In the genomic region with DNA sequence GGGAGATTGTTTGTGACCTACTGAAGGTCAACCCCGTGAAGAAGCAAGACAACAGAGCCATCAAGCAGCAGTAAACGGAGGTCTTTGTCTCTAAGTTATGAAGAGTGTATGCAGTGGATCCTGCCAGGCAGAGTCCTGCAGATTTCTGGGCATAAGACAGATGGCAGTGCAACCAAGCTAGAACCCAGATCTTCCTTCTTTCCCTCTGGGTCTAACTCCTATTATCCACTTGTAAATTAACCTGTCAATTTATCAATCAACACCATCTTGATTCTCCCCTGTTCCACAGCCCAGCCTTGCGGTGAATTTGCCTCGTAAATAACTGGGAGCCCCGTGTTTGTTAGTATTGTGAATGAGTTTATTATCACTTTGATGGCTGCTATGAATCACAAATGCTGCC, we compare ENCODE assay signal across 7 mouse cellular contexts.
DNase-seq lines count a peak whose midpoint lies in the region; ATAC-seq and TF ChIP-seq lines count a peak whose summit lies in the region.

No protein-coding gene starts in this region.

- WGBS in liver, postnatal 0 days (ENCODE audit: insufficient replicate concordance): 21% methylated on average over 5 of the region's 5 CpGs
- WGBS in liver, embryonic 12.5 days (ENCODE audit: insufficient replicate concordance): 35% methylated on average over 5 of the region's 5 CpGs
- 11% methylated on average over 5 of the region's 5 CpGs for WGBS in hindbrain, embryonic 16.5 days
- WGBS in midbrain, embryonic 14.5 days: 20% methylated on average over 5 of the region's 5 CpGs

- H3K27me3 ChIP-seq in liver, postnatal 0 days (ENCODE audit: insufficient read depth, low read length): no peaks in the 10 kb centered on the region
- H3K27me3 ChIP-seq in liver, embryonic 12.5 days (replicated peaks): no peaks in the 10 kb centered on the region
- no peaks in the 10 kb centered on the region for H3K27me3 ChIP-seq in hindbrain, embryonic 16.5 days (replicated peaks; ENCODE audit: control insufficient read depth, insufficient read depth, low read length)
- no peaks in the 10 kb centered on the region for H3K27me3 ChIP-seq in midbrain, embryonic 14.5 days (ENCODE audit: control insufficient read depth, insufficient read depth, low read length)

- H3K4me1 ChIP-seq in liver, postnatal 0 days (ENCODE audit: insufficient read depth): no peaks in the 10 kb centered on the region
- no peaks in the 10 kb centered on the region for H3K4me1 ChIP-seq in liver, embryonic 12.5 days
- no peaks in the 10 kb centered on the region for H3K4me1 ChIP-seq in hindbrain, embryonic 16.5 days (ENCODE audit: control insufficient read depth, insufficient read depth, low read depth, low read length)
- H3K4me1 ChIP-seq in midbrain, embryonic 14.5 days (ENCODE audit: control insufficient read depth, insufficient read depth, low read length): no peaks in the 10 kb centered on the region

- TF ChIP-seq CTCF in liver, postnatal 0 days (IDR thresholded peaks at IDR 0.05; ENCODE audit: low read depth): peak; percentile 27; the same call in 1 of the 2 replicates

- H3K36me3 ChIP-seq in liver, postnatal 0 days (replicated peaks; ENCODE audit: insufficient read depth, low read length): no peaks in the 10 kb centered on the region
- H3K36me3 ChIP-seq in liver, embryonic 12.5 days: no peaks in the 10 kb centered on the region
- no peaks in the 10 kb centered on the region for H3K36me3 ChIP-seq in hindbrain, embryonic 16.5 days (ENCODE audit: control insufficient read depth, insufficient read depth, low read length)
- no peaks in the 10 kb centered on the region for H3K36me3 ChIP-seq in midbrain, embryonic 14.5 days (ENCODE audit: control insufficient read depth, insufficient read depth, low read length)

- H3K9ac ChIP-seq in liver, postnatal 0 days (replicated peaks): no peak overlapping the region
- H3K9ac ChIP-seq in liver, embryonic 12.5 days: no peak overlapping the region
- H3K9ac ChIP-seq in hindbrain, embryonic 16.5 days (ENCODE audit: low read depth, low read length): no peak overlapping the region
- H3K9ac ChIP-seq in midbrain, embryonic 14.5 days (replicated peaks; ENCODE audit: low read length): no peak overlapping the region

- H3K4me3 ChIP-seq in liver, postnatal 0 days (ENCODE audit: low read depth, low read length): no peak overlapping the region
- no peak overlapping the region for H3K4me3 ChIP-seq in liver, embryonic 12.5 days
- no peak overlapping the region for H3K4me3 ChIP-seq in hindbrain, embryonic 16.5 days (ENCODE audit: low read length)
- no peak overlapping the region for H3K4me3 ChIP-seq in midbrain, embryonic 14.5 days (replicated peaks; ENCODE audit: low read depth, low read length)

- no peak overlapping the region for H3K27ac ChIP-seq in liver, postnatal 0 days (ENCODE audit: low read depth)
- H3K27ac ChIP-seq in liver, embryonic 12.5 days: no peak overlapping the region
- no peak overlapping the region for H3K27ac ChIP-seq in hindbrain, embryonic 16.5 days (ENCODE audit: low read depth, low read length)
- H3K27ac ChIP-seq in midbrain, embryonic 14.5 days (replicated peaks; ENCODE audit: low read depth, low read length): peak overlapping the region; percentile 17; the same call in 1 of the 2 replicates

- H3K9me3 ChIP-seq in liver, postnatal 0 days (ENCODE audit: low read length): no peaks in the 10 kb centered on the region
- H3K9me3 ChIP-seq in liver, embryonic 12.5 days (replicated peaks): no peaks in the 10 kb centered on the region
- H3K9me3 ChIP-seq in hindbrain, embryonic 16.5 days (ENCODE audit: control insufficient read depth, low read length): no peaks in the 10 kb centered on the region
- H3K9me3 ChIP-seq in midbrain, embryonic 14.5 days (ENCODE audit: control insufficient read depth, low read length): no peaks in the 10 kb centered on the region

- ATAC-seq in liver, postnatal 0 days: no peak
- ATAC-seq in liver, embryonic 12.5 days: no peak
- ATAC-seq in hindbrain, embryonic 16.5 days: peak; percentile 76
- no peak; the same call in 1 of the 2 replicates for ATAC-seq in midbrain, embryonic 14.5 days (ENCODE audit: low FRiP score, low TSS enrichment)

- no peak overlapping the region for H3K4me2 ChIP-seq in liver, postnatal 0 days (ENCODE audit: low read depth, low read length)
- H3K4me2 ChIP-seq in liver, embryonic 12.5 days: no peak overlapping the region
- peak overlapping the region; percentile 22 for H3K4me2 ChIP-seq in hindbrain, embryonic 16.5 days (ENCODE audit: low read length)
- peak overlapping the region; percentile 27 for H3K4me2 ChIP-seq in midbrain, embryonic 14.5 days (ENCODE audit: low read length)

- intact Hi-C loops in gastrocnemius, postnatal 14 days (cut with DNase I; ENCODE audit: low total_unique reads): no loop called here

- no peak for TF ChIP-seq EP300 in liver, postnatal 0 days (IDR thresholded peaks at IDR 0.05; ENCODE audit: low read depth)

- no peak for DNase-seq in liver, postnatal 0 days
- peak; percentile 7 for DNase-seq in embryo, embryonic 11.5 days (ENCODE audit: low read depth, low spot score)
- peak; percentile 74 for DNase-seq in midbrain, embryonic 14.5 days
- DNase-seq in gastrocnemius, postnatal 14 days: no peak
- DNase-seq in thymus, adult 18-20 months: no peak

Comparison
In these comparisons a context has a peak if more than half of its experiments do, and no peak if none do; other contexts are left out.
1. DNase-seq: peak in embryo, embryonic 11.5 days (single experiment) and midbrain, embryonic 14.5 days (single experiment); none in liver, postnatal 0 days (single experiment), gastrocnemius, postnatal 14 days (single experiment) and thymus, adult 18-20 months (0 of 2).
2. H3K4me2 ChIP-seq: peak in hindbrain, embryonic 16.5 days (single experiment) and midbrain, embryonic 14.5 days (single experiment); none in liver, postnatal 0 days (single experiment) and liver, embryonic 12.5 days (single experiment).